Mouse (Mus musculus) thymus, adult 2 months (tissue): Measurements from ENCODE around the gene Ifitm1. TPM values are rescaled to one million over a fixed set of nuclear protein-coding genes. Genes with fewer than 3 reads are reported as not detected.

ENCODE experiments used
- DNase-seq: peaks from one replicate; pipeline ENCODE4 v3.0.0; 2021
- H3K27ac ChIP-seq: fragments of 200-500 bp; 2 replicates; pipeline ENCODE4 v1.5.1; 2012; ENCODE audit warnings: low read length, control low read depth; ENCODE audit not compliant: control insufficient read depth, insufficient read depth
- H3K27me3 ChIP-seq: fragments of 200-500 bp; 2 replicates; pipeline ENCODE4 v1.6.1; 2012; ENCODE audit warnings: mild to moderate bottlenecking, low read length, moderate library complexity, mixed read lengths; ENCODE audit not compliant: control insufficient read depth, insufficient read depth
- H3K36me3 ChIP-seq: fragments of 200-500 bp; 2 replicates; pipeline ENCODE4 v1.6.1; 2012; ENCODE audit warnings: mild to moderate bottlenecking, low read length, moderate library complexity; ENCODE audit not compliant: control insufficient read depth, insufficient read depth
- H3K4me1 ChIP-seq: fragments of 200-500 bp; replicated peaks from 2 replicates; pipeline ENCODE4 v1.6.1; 2012; ENCODE audit warnings: low read length; ENCODE audit not compliant: control insufficient read depth, insufficient read depth
- H3K4me3 ChIP-seq: fragments of 200-500 bp; 2 replicates; pipeline ENCODE4 v1.5.1; 2012; ENCODE audit warnings: mild to moderate bottlenecking, low read length, control low read depth, moderate library complexity; ENCODE audit not compliant: control insufficient read depth, insufficient read depth
- CTCF ChIP-seq: fragments of 200-500 bp; IDR thresholded peaks from 2 replicates; pipeline ENCODE4 v1.5.1; 2012; ENCODE audit warnings: mild to moderate bottlenecking, control low read depth, low read length, moderate library complexity, borderline replicate concordance; ENCODE audit not compliant: control insufficient read depth, poor library complexity, insufficient read depth; ENCODE audit errors: extremely low read depth
- POLR2A ChIP-seq: fragments of 200-500 bp; IDR thresholded peaks from 2 replicates; pipeline ENCODE4 v1.6.1; 2012; ENCODE audit warnings: mild to moderate bottlenecking, low read length, control low read depth, moderate library complexity; ENCODE audit not compliant: control insufficient read depth, poor library complexity, insufficient read depth; ENCODE audit errors: extremely low read depth
- WGBS: fragments of 180-500 bp; shearing (Covaris S2); methylation state at CpG from one replicate; pipeline ENCODE4 v1.1.7; 2018; 5-methylcytosine and 5-hydroxymethylcytosine counted together
- polyA plus RNA-seq: library from polyadenylated mRNA; depleted of rRNA; stranded (reverse); fragments of >200 nt; gene quantifications from 2 replicates; pipeline ENCODE4 v1.2.3, GENCODE M21; 2012

Gene Ifitm1
- polyA plus RNA-seq, 1 experiment: 60.9 TPM

- no peak overlapping the region for H3K4me3 ChIP-seq
- no peak overlapping the region for H3K27ac ChIP-seq
- WGBS: 90% methylated on average over 10 of the region's 10 CpGs
These were observed 24.2 kb upstream of the Ifitm1 start for GRCm38 (mm10) chr7:140942811-140943210.

GRCm38 (mm10) chr7:140943356-140943755 is 23.7 kb upstream of the Ifitm1 start:
- H3K27ac ChIP-seq: no peak overlapping the region
- no peaks in the 10 kb centered on the region for H3K27me3 ChIP-seq
- no peak for TF ChIP-seq POLR2A
- TF ChIP-seq CTCF: no peak
- H3K4me1 ChIP-seq: peaks cover 33% of the 10 kb centered on the region
- WGBS: 79% methylated on average over 4 of the region's 4 CpGs
- H3K36me3 ChIP-seq: no peaks in the 10 kb centered on the region
- no peak overlapping the region for H3K4me3 ChIP-seq
- no peak for DNase-seq

More at GRCm38 (mm10) chr7:140942811-140943210, 24.2 kb upstream of the Ifitm1 start:
- no peak for DNase-seq
- H3K4me1 ChIP-seq: peaks cover 33% of the 10 kb centered on the region
- no peaks in the 10 kb centered on the region for H3K27me3 ChIP-seq
- H3K36me3 ChIP-seq: no peaks in the 10 kb centered on the region
- TF ChIP-seq POLR2A (no peak), CTCF (no peak)

- Histone ChIP-seq H3K27ac (no peak overlapping the region), H3K36me3 (no peaks in the 10 kb centered on the region), H3K4me1 (peaks cover 33% of the 10 kb centered on the region), H3K4me3 (no peak overlapping the region), H3K27me3 (no peaks in the 10 kb centered on the region)
- WGBS: 94% methylated on average over 7 of the region's 7 CpGs
- TF ChIP-seq POLR2A (no peak), CTCF (no peak)
- no peak for DNase-seq
These were observed 22.8 kb upstream of the Ifitm1 start for GRCm38 (mm10) chr7:140944236-140944635.

GRCm38 (mm10) chr7:140945247-140945646 is 21.8 kb upstream of the Ifitm1 start:
- DNase-seq: no peak
- Histone ChIP-seq H3K4me3 (no peak overlapping the region), H3K27ac (no peak overlapping the region), H3K36me3 (no peaks in the 10 kb centered on the region), H3K27me3 (no peaks in the 10 kb centered on the region), H3K4me1 (peaks cover 33% of the 10 kb centered on the region)
- no peak for TF ChIP-seq POLR2A
- no peak for TF ChIP-seq CTCF
- WGBS: 97% methylated on average over 5 of the region's 5 CpGs

- no peak overlapping the region for H3K4me3 ChIP-seq
These were observed 20.7 kb upstream of the Ifitm1 start for GRCm38 (mm10) chr7:140946311-140946710.

GRCm38 (mm10) chr7:140946980-140947379 is 20.0 kb upstream of the Ifitm1 start:
- DNase-seq: no peak
- H3K4me1 ChIP-seq: peaks cover 31% of the 10 kb centered on the region
- H3K27me3 ChIP-seq: no peaks in the 10 kb centered on the region
- H3K36me3 ChIP-seq: no peaks in the 10 kb centered on the region
- no peak overlapping the region for H3K4me3 ChIP-seq
- H3K27ac ChIP-seq: no peak overlapping the region
- no peak for TF ChIP-seq CTCF
- TF ChIP-seq POLR2A: no peak
- 9% methylated on average over 7 of the region's 7 CpGs for WGBS

More at GRCm38 (mm10) chr7:140946311-140946710, 20.7 kb upstream of the Ifitm1 start:
- DNase-seq: no peak
- Histone ChIP-seq H3K27me3 (no peaks in the 10 kb centered on the region), H3K4me1 (peaks cover 33% of the 10 kb centered on the region), H3K27ac (no peak overlapping the region), H3K36me3 (no peaks in the 10 kb centered on the region)
- 91% methylated on average over 10 of the region's 10 CpGs for WGBS
- TF ChIP-seq CTCF: no peak
- TF ChIP-seq POLR2A: no peak

GRCm38 (mm10) chr7:140948161-140948560 is 18.9 kb upstream of the Ifitm1 start:
- TF ChIP-seq POLR2A (no peak), CTCF (no peak)
- H3K27me3 ChIP-seq: no peaks in the 10 kb centered on the region
- no peak overlapping the region for H3K27ac ChIP-seq
- WGBS: 88% methylated on average over 8 of the region's 8 CpGs
- no peak for DNase-seq
- no peaks in the 10 kb centered on the region for H3K36me3 ChIP-seq
- H3K4me3 ChIP-seq: no peak overlapping the region
- peaks cover 21% of the 10 kb centered on the region for H3K4me1 ChIP-seq
